Comparison of ENCODE assay signal across 8 mouse cellular contexts in genomic region chr9:107307886-107308285, GRCm38 (mm10). TPM values are rescaled to one million over a fixed set of nuclear protein-coding genes. Genes with fewer than 3 reads are reported as not detected.
DNase-seq lines count a peak whose midpoint lies in the region; ATAC-seq and TF ChIP-seq lines count a peak whose summit lies in the region.

No protein-coding gene starts in this region.

- 48% methylated on average over 12 of the region's 12 CpGs for WGBS in heart, embryonic 11.5 days (ENCODE audit: insufficient replicate concordance)
- WGBS in midbrain, embryonic 11.5 days: 84% methylated on average over 12 of the region's 12 CpGs
- 65% methylated on average over 12 of the region's 12 CpGs for WGBS in forebrain, postnatal 0 days

- H3K4me2 ChIP-seq in heart, embryonic 11.5 days: no peak overlapping the region
- H3K4me2 ChIP-seq in midbrain, embryonic 11.5 days: no peak overlapping the region
- no peak overlapping the region for H3K4me2 ChIP-seq in forebrain, postnatal 0 days (ENCODE audit: low read depth)

- no peaks in the 10 kb centered on the region for H3K9me3 ChIP-seq in heart, embryonic 11.5 days (replicated peaks; ENCODE audit: control insufficient read depth, low read length)
- no peaks in the 10 kb centered on the region for H3K9me3 ChIP-seq in midbrain, embryonic 11.5 days (ENCODE audit: control insufficient read depth, low read length)
- H3K9me3 ChIP-seq in forebrain, postnatal 0 days (ENCODE audit: low read length): no peaks in the 10 kb centered on the region

- no peak overlapping the region for H3K4me3 ChIP-seq in heart, embryonic 11.5 days (ENCODE audit: low read depth, low read length)
- no peak overlapping the region for H3K4me3 ChIP-seq in midbrain, embryonic 11.5 days (ENCODE audit: low read depth, low read length)
- no peak overlapping the region for H3K4me3 ChIP-seq in forebrain, postnatal 0 days (ENCODE audit: low read depth, low read length)

- TF ChIP-seq CTCF in forebrain, postnatal 0 days (IDR thresholded peaks at IDR 0.05; ENCODE audit: low read depth): no peak

- H3K36me3 ChIP-seq in heart, embryonic 11.5 days (ENCODE audit: control insufficient read depth, insufficient read depth, low read length): no peaks in the 10 kb centered on the region
- H3K36me3 ChIP-seq in midbrain, embryonic 11.5 days (ENCODE audit: control insufficient read depth, insufficient read depth, low read length): no peaks in the 10 kb centered on the region
- H3K36me3 ChIP-seq in forebrain, postnatal 0 days (ENCODE audit: insufficient read depth): no peaks in the 10 kb centered on the region

- ATAC-seq in heart, embryonic 11.5 days (replicated peaks; ENCODE audit: insufficient number of reproducible peaks, low FRiP score, low TSS enrichment): no peak; the same call in 1 of the 2 replicates
- ATAC-seq in midbrain, embryonic 11.5 days (ENCODE audit: low FRiP score): no peak
- ATAC-seq in forebrain, postnatal 0 days: no peak

- peak overlapping the region; percentile 46 for H3K27ac ChIP-seq in heart, embryonic 11.5 days (ENCODE audit: low read depth, low read length)
- no peak overlapping the region for H3K27ac ChIP-seq in midbrain, embryonic 11.5 days (ENCODE audit: low read depth, low read length)
- H3K27ac ChIP-seq in forebrain, postnatal 0 days (ENCODE audit: low read depth, low read length): no peak overlapping the region

- H3K4me1 ChIP-seq in heart, embryonic 11.5 days (ENCODE audit: control insufficient read depth, insufficient read depth, low read length): peaks cover 36% of the 10 kb centered on the region
- H3K4me1 ChIP-seq in midbrain, embryonic 11.5 days (ENCODE audit: control insufficient read depth, insufficient read depth, low read length): no peaks in the 10 kb centered on the region
- H3K4me1 ChIP-seq in forebrain, postnatal 0 days (ENCODE audit: insufficient read depth): no peaks in the 10 kb centered on the region

- peak; percentile 73 to 85 for DNase-seq in urinary bladder, adult 18-20 months (ENCODE audit: low spot score in 2 of 2)
- DNase-seq in urinary bladder, postnatal 10 days (ENCODE audit: low spot score): no peak
- DNase-seq in kidney, postnatal 14 days: peak; percentile 95
- peak; percentile 84 for DNase-seq in lung, postnatal 14 days
- DNase-seq in thymus, postnatal 10 days (ENCODE audit: low spot score in 2 of 2): no peak
- no peak for DNase-seq in midbrain, embryonic 11.5 days (ENCODE audit: low spot score, missing footprints)
- DNase-seq in forebrain, postnatal 0 days: no peak

- no peaks in the 10 kb centered on the region for H3K27me3 ChIP-seq in heart, embryonic 11.5 days (ENCODE audit: control insufficient read depth, insufficient read depth, low read length)
- no peaks in the 10 kb centered on the region for H3K27me3 ChIP-seq in midbrain, embryonic 11.5 days (ENCODE audit: control insufficient read depth, insufficient read depth, low read length)
- no peaks in the 10 kb centered on the region for H3K27me3 ChIP-seq in forebrain, postnatal 0 days (ENCODE audit: insufficient read depth, low read length)

- peak overlapping the region; percentile 39; the same call in 1 of the 2 replicates for H3K9ac ChIP-seq in heart, embryonic 11.5 days (ENCODE audit: low read depth, low read length)
- H3K9ac ChIP-seq in midbrain, embryonic 11.5 days (ENCODE audit: low read length): no peak overlapping the region
- H3K9ac ChIP-seq in forebrain, postnatal 0 days: no peak overlapping the region

RNA-seq across cellular contexts. Expression of gene Cish, which starts 12.1 kb away (rescaled TPM):
- 7.7 and 8.8 TPM in 2 replicates for polyA plus RNA-seq in heart, embryonic 11.5 days (2014; fragmentation: Nextera tagmentation; extraction: Ambion mirVana)
- polyA plus RNA-seq in midbrain, embryonic 11.5 days (2014; fragmentation: Nextera tagmentation; extraction: Ambion mirVana): 4.0 and 4.2 TPM in 2 replicates
- total RNA-seq in forebrain, postnatal 0 days (2014; rRNA removed): 2.7 and 4.0 TPM in 2 replicates
- 11.2 and 12.2 TPM in 2 replicates for polyA plus RNA-seq in forebrain, postnatal 0 days (2015; fragmentation: Nextera tagmentation; extraction: Ambion mirVana)

RNA-seq across cellular contexts. Expression of gene Mapkapk3, which starts 18.2 kb away (rescaled TPM):
- 5.8 and 9.0 TPM in 2 replicates for polyA plus RNA-seq in heart, embryonic 11.5 days (2014; fragmentation: Nextera tagmentation; extraction: Ambion mirVana)
- polyA plus RNA-seq in midbrain, embryonic 11.5 days (2014; fragmentation: Nextera tagmentation; extraction: Ambion mirVana): 2.5 and 2.7 TPM in 2 replicates
- total RNA-seq in forebrain, postnatal 0 days (2014; rRNA removed): 1.5 and 1.6 TPM in 2 replicates
- polyA plus RNA-seq in forebrain, postnatal 0 days (2015; fragmentation: Nextera tagmentation; extraction: Ambion mirVana): 1.2 and 1.5 TPM in 2 replicates

RNA-seq across cellular contexts. Expression of gene Hemk1, which starts 30.3 kb away (rescaled TPM):
- 10.6 and 12.1 TPM in 2 replicates for polyA plus RNA-seq in heart, embryonic 11.5 days (2014; fragmentation: Nextera tagmentation; extraction: Ambion mirVana)
- 9.9 and 10.7 TPM in 2 replicates for polyA plus RNA-seq in midbrain, embryonic 11.5 days (2014; fragmentation: Nextera tagmentation; extraction: Ambion mirVana)
- total RNA-seq in forebrain, postnatal 0 days (2014; rRNA removed): 14.1 and 14.2 TPM in 2 replicates
- 12.9 and 13.4 TPM in 2 replicates for polyA plus RNA-seq in forebrain, postnatal 0 days (2015; fragmentation: Nextera tagmentation; extraction: Ambion mirVana)

RNA-seq across cellular contexts. Expression of gene 6430571L13Rik, which starts 32.5 kb away (rescaled TPM):
- 0.66 and 0.92 TPM in 2 replicates for polyA plus RNA-seq in heart, embryonic 11.5 days (2014; fragmentation: Nextera tagmentation; extraction: Ambion mirVana)
- polyA plus RNA-seq in midbrain, embryonic 11.5 days (2014; fragmentation: Nextera tagmentation; extraction: Ambion mirVana): 2.0 and 2.3 TPM in 2 replicates
- 5.2 and 7.2 TPM in 2 replicates for total RNA-seq in forebrain, postnatal 0 days (2014; rRNA removed)
- polyA plus RNA-seq in forebrain, postnatal 0 days (2015; fragmentation: Nextera tagmentation; extraction: Ambion mirVana): 3.7 and 6.0 TPM in 2 replicates

Comparison
In these comparisons a context has a peak if more than half of its experiments do, and no peak if none do; other contexts are left out.
1. DNase-seq: peak in urinary bladder, adult 18-20 months (2 of 2), kidney, postnatal 14 days (single experiment) and lung, postnatal 14 days (single experiment); none in urinary bladder, postnatal 10 days (single experiment), thymus, postnatal 10 days (0 of 2), midbrain, embryonic 11.5 days (single experiment) and forebrain, postnatal 0 days (single experiment).